Mouse (Mus musculus) spleen, adult 2 months (tissue): ENCODE measurements around the gene Rims1. TPM values are rescaled to one million over a fixed set of nuclear protein-coding genes. Genes with fewer than 3 reads are reported as not detected.

Source experiments
- DNase-seq, 2 experiments: peaks; one replicate each; pipeline versions ENCODE4 v3.0.0 to v3.0.0-alpha.2; 2012 to 2021; ENCODE audit warnings: low spot score in 2 of 2, low read depth in 1 of 2
- H3K27ac ChIP-seq: fragments of 200-500 bp; 2 replicates; pipeline ENCODE4 v1.5.1; 2012; ENCODE audit warnings: low read length, inconsistent platforms; ENCODE audit not compliant: insufficient read depth
- H3K27me3 ChIP-seq: fragments of 200-500 bp; 2 replicates; pipeline ENCODE4 v1.6.1; 2012; ENCODE audit warnings: mild to moderate bottlenecking, moderate library complexity, low read length, inconsistent platforms; ENCODE audit not compliant: control insufficient read depth, insufficient read depth
- H3K36me3 ChIP-seq: fragments of 200-500 bp; 2 replicates; pipeline ENCODE4 v1.6.1; 2012; ENCODE audit warnings: mild to moderate bottlenecking, low read length, inconsistent platforms; ENCODE audit not compliant: control insufficient read depth, insufficient read depth
- H3K4me1 ChIP-seq: fragments of 200-500 bp; 2 replicates; pipeline ENCODE4 v1.6.1; 2011; ENCODE audit warnings: inconsistent platforms; ENCODE audit not compliant: control insufficient read depth, insufficient read depth, insufficient read length
- H3K4me3 ChIP-seq: fragments of 200-500 bp; 2 replicates; pipeline ENCODE4 v1.5.1; 2011; ENCODE audit warnings: mild to moderate bottlenecking, inconsistent platforms; ENCODE audit not compliant: insufficient read depth, insufficient read length; ENCODE audit errors: extremely low read depth
- CTCF ChIP-seq: fragments of 200-500 bp; IDR thresholded peaks from 2 replicates; pipeline ENCODE4 v1.5.1; 2011; ENCODE audit warnings: mild to moderate bottlenecking, inconsistent platforms; ENCODE audit not compliant: insufficient read depth, insufficient read length, insufficient replicate concordance; ENCODE audit errors: extremely low read depth
- POLR2A ChIP-seq: fragments of 200-500 bp; IDR thresholded peaks from 2 replicates; pipeline ENCODE4 v1.6.1; 2011; ENCODE audit warnings: low read depth, low read length, inconsistent platforms
- WGBS: fragments of 180-500 bp; shearing (Covaris S2); methylation state at CpG from one replicate; pipeline ENCODE4 v1.1.7; 2018; 5-methylcytosine and 5-hydroxymethylcytosine counted together
- polyA plus RNA-seq: library from polyadenylated mRNA; depleted of rRNA; stranded (reverse); fragments of >200 nt; gene quantifications from 2 replicates; pipeline ENCODE4 v1.2.3, GENCODE M21; 2012

Gene Rims1
- polyA plus RNA-seq, 1 experiment, result 0.05 TPM

GRCm38 (mm10) chr1:22654903-22655302, 150.9 kb downstream of the Rims1 start:
- TF ChIP-seq POLR2A (no peak), CTCF (no peak)
- H3K4me3 ChIP-seq, result no peak overlapping the region
- no peaks in the 10 kb centered on the region for H3K27me3 ChIP-seq
- H3K36me3 ChIP-seq, result no peaks in the 10 kb centered on the region
- DNase-seq, result no peak
- WGBS, result 84% methylated on average over 9 of the region's 9 CpGs
- no peaks in the 10 kb centered on the region for H3K4me1 ChIP-seq
- no peak overlapping the region for H3K27ac ChIP-seq

- WGBS, result 85% methylated on average over 7 of the region's 7 CpGs
- H3K27ac ChIP-seq, result no peak overlapping the region
- no peak for TF ChIP-seq CTCF
- no peaks in the 10 kb centered on the region for H3K36me3 ChIP-seq
- H3K4me3 ChIP-seq, result no peak overlapping the region
- H3K27me3 ChIP-seq, result no peaks in the 10 kb centered on the region
- no peak for DNase-seq
- no peaks in the 10 kb centered on the region for H3K4me1 ChIP-seq
Observed at GRCm38 (mm10) chr1:22650588-22650987, 155.2 kb downstream of the Rims1 start.

- Histone ChIP-seq H3K4me1 (no peaks in the 10 kb centered on the region), H3K27me3 (no peaks in the 10 kb centered on the region), H3K4me3 (no peak overlapping the region), H3K27ac (no peak overlapping the region), H3K36me3 (no peaks in the 10 kb centered on the region)
- WGBS, result 83% methylated on average over 1 of the region's 1 CpGs
- no peak for DNase-seq
- TF ChIP-seq CTCF, result no peak
- no peak for TF ChIP-seq POLR2A
Observed at GRCm38 (mm10) chr1:22649432-22649831, 156.4 kb downstream of the Rims1 start.

GRCm38 (mm10) chr1:22645257-22645656, 160.5 kb downstream of the Rims1 start:
- H3K4me1 ChIP-seq, result no peaks in the 10 kb centered on the region
- H3K27me3 ChIP-seq, result no peaks in the 10 kb centered on the region
- H3K36me3 ChIP-seq, result no peaks in the 10 kb centered on the region
- 65% methylated on average over 2 of the region's 2 CpGs for WGBS
- TF ChIP-seq CTCF (no peak), POLR2A (no peak)
- no peak overlapping the region for H3K4me3 ChIP-seq
- DNase-seq, result no peak
- H3K27ac ChIP-seq, result no peak overlapping the region

GRCm38 (mm10) chr1:22640568-22640967, 165.2 kb downstream of the Rims1 start:
- Histone ChIP-seq H3K4me3 (no peak overlapping the region), H3K27ac (no peak overlapping the region), H3K4me1 (no peaks in the 10 kb centered on the region), H3K36me3 (no peaks in the 10 kb centered on the region), H3K27me3 (no peaks in the 10 kb centered on the region)
- 89% methylated on average over 5 of the region's 5 CpGs for WGBS
- TF ChIP-seq CTCF, result no peak
- TF ChIP-seq POLR2A, result no peak
- DNase-seq, result no peak

- Histone ChIP-seq H3K36me3 (no peaks in the 10 kb centered on the region), H3K4me3 (no peak overlapping the region), H3K27ac (no peak overlapping the region), H3K27me3 (no peaks in the 10 kb centered on the region), H3K4me1 (no peaks in the 10 kb centered on the region)
- no peak for TF ChIP-seq CTCF
- TF ChIP-seq POLR2A, result no peak
- DNase-seq, result no peak
- WGBS, result 75% methylated on average over 3 of the region's 3 CpGs
Observed at GRCm38 (mm10) chr1:22639702-22640101, 166.1 kb downstream of the Rims1 start.

GRCm38 (mm10) chr1:22633871-22634270, 171.9 kb downstream of the Rims1 start:
- Histone ChIP-seq H3K27me3 (no peaks in the 10 kb centered on the region; the same call in 1 of the 2 replicates), H3K4me1 (no peaks in the 10 kb centered on the region), H3K36me3 (no peaks in the 10 kb centered on the region), H3K27ac (no peak overlapping the region), H3K4me3 (no peak overlapping the region)
- TF ChIP-seq CTCF (no peak), POLR2A (no peak)
- no peak for DNase-seq
- 87% methylated on average over 2 of the region's 2 CpGs for WGBS
